Mouse (Mus musculus) brain, embryonic 14.5 days (tissue): Measurements from ENCODE around the gene Ndfip2.

ENCODE experiments used
- CTCF ChIP-seq: fragments of 200-500 bp; IDR thresholded peaks from 2 replicates; pipeline ENCODE4 v1.5.1; 2012; ENCODE audit warnings: inconsistent platforms, mild to moderate bottlenecking, moderate library complexity, borderline replicate concordance; ENCODE audit not compliant: insufficient read depth, insufficient read length; ENCODE audit errors: extremely low read depth
- POLR2A ChIP-seq: fragments of 200-500 bp; IDR thresholded peaks from 2 replicates; pipeline ENCODE4 v1.6.1; 2012; ENCODE audit warnings: mild to moderate bottlenecking, inconsistent platforms, borderline replicate concordance; ENCODE audit not compliant: poor library complexity, insufficient read depth, insufficient read length, severe bottlenecking; ENCODE audit errors: extremely low read depth

DNA sequence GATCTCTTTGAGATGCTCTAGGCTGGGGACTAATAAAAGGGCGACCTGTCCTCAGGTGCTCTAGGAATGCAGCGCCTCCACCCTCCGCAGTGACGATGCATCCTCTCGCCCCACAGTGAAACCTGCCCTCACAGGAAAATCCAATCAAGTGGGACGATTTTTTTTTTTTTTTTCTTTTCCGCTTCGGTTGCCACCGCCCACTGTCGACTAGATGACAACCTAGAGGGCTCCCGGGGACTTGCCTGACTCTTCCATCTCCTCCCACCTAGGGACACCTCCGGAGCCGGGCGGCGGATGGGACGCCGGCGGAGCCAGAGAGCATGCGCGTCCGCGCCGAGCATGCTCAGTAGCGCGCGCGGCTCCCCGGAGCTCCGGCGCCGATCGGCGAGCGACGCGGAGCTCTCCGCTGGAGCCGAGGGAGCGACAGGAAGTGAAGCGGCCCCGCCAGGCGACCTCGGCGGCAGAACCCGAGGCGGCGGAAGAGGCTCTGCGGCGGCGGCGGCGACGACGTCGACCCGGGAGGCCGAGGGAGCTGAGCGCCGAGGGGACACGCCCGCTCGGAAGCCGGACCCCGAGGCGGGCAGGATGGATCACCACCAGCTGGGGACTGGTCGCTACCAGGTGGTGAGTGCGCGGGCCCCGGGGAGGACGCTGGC lies at the start of gene Ndfip2:
- TF ChIP-seq CTCF = no peak
- peak; percentile 85 for TF ChIP-seq POLR2A
